Mouse (Mus musculus) heart, adult 11 months (tissue): ENCODE results near the gene Otx1.

Experiments used
- DNase-seq: peaks from one replicate; pipeline ENCODE4 v3.0.0; 2022

Gene Otx1

GRCm38 (mm10) chr11:22002783-22003340, at the start of gene Otx1:
TSS of gene Otx1 (minus strand) at chr11:22002897.
- DNase-seq, result peak; percentile 81

GRCm38 (mm10) chr11:22050864-22051263, 48.2 kb upstream of the Otx1 start:
- DNase-seq, result no peak

DNA sequence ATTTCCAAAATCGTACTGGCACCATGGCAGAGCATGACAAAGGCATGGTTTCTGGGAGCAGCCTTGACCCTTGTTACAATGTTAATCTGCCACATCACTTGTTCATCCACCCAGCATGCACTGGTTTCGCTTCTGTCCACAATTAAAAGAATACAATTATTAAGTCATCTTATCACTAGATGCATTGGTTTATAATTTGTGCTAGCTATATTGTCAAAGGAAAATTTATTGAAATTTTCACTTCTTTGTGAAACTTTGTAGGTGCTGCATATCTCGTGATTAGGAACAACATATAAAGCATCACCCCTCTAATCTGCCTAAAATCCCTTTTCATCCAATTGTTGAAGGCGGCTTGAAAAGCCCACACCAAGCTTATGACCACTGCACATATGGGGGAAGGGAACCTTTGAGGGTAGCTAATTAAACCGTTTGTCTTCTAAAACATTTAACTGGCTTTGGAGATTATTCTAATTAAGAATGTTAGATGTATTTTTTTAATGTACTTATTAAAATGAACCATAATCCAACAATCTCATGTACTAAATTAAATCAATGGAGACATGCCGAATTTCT, 37.2 kb upstream of the Otx1 start:
- DNase-seq, result no peak

- no peak for DNase-seq
Observed at GRCm38 (mm10) chr11:22034564-22035105, 31.9 kb upstream of the Otx1 start.

- DNase-seq, result no peak
Observed at GRCm38 (mm10) chr11:22033582-22033981, 30.9 kb upstream of the Otx1 start.

DNA sequence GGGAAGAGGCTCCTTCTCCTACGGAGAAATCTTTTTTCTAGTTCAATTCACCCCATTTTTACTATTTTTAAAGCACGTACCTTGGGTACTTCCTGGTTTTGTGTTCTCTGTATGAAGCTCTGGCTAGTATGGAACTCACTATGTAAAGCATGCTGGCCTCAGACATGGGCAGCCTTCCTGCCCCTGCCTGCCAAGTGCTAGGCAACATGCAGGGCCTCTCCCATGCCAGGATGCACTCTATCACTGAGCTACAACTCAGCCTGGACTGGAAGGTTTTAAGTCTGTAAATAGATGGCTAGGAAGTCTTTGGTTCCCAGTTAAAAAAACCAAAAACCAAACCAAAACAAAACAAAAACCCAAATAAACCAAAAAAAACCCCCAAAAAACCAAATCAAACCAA, 17.9 kb upstream of the Otx1 start:
- no peak for DNase-seq

DNA sequence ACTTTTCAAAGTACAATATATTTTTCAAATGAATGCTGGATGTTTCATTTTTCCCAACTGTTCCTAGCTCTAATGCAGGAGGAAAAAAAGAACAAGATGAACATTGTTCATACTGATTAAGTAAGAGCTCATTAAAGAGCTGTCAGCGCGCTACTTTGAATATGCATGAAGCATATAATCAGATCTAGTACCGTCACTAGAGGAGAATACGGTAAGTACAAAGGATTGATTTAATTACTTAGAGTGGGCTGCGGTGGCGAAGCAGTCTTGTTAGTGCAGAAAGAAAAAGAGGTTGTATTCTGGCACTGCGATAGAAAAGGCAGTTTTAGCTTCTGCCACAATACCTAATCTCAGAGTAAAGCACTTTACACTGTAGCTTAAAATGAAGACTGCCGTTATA, 14.7 kb upstream of the Otx1 start:
- DNase-seq, result no peak

- DNase-seq, result peak; percentile 30
Observed at GRCm38 (mm10) chr11:22016341-22016740, 13.6 kb upstream of the Otx1 start.

GRCm38 (mm10) chr11:22008817-22009216, 6.1 kb upstream of the Otx1 start:
- DNase-seq, result peak; percentile 12

DNA sequence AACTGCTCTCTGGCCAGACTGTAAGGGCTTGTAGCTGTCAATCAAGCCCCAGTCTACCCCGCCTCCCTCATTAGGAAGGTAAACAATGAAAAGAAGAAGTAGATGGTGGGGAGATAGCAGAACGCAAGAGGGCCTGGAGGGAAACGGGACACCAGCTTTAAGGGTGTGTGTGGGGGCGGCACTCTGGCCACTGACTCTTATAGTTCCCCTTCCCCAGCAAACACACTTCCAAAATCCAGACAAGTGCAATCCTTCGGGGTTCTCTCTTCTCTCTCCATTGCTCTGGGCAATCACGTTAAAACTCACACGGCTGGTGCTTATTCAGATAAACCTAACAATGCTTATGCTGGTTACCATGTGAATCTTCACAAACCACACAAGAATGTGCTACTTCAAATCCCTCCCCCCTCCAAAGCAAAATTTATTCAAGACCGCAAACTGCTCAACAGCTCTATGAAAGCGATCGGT, 5.5 kb upstream of the Otx1 start:
- peak; percentile 82 for DNase-seq

GRCm38 (mm10) chr11:22007781-22008110, 5.0 kb upstream of the Otx1 start:
- no peak for DNase-seq

DNA sequence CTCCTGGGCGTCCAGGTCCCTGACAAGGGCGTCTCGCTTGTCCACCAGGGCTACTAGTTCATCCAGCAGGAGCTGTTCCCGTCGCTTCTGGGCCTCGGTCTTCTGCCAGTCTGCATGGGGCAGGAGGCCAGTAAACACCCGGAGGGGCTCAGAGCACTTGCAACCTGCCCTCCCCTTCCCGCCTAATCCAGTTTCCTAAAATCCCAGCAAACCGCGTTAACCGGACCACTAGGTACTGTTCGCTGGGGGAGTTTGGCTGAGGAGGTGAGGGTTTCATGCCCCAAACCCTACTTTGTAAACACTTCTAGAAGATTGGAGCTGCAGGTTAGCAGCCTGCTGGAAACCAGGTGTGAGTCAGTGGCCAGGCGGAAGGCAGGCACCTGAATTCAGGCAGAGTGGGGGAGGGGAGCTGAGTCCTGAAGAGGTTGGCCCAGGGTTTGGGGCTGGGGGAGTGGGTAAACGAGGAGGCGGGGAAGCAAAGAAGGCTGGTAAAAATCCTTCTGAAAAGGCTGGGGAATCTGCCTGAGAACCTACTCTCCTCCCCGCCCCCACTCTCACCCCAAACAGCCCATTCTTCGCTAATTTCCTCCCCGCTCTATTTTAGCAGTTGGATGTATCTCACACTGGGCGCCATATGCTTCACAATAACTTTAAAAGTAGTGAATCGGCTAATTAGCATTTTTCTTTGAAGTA, 4.5 kb upstream of the Otx1 start:
- DNase-seq, result peak; percentile 87

- DNase-seq, result peak; percentile 10
Observed at GRCm38 (mm10) chr11:22006471-22007087, 3.9 kb upstream of the Otx1 start.

GRCm38 (mm10) chr11:22005281-22005870, 2.7 kb upstream of the Otx1 start:
- DNase-seq, result peak; percentile 60

- peak; percentile 90 for DNase-seq
Observed at GRCm38 (mm10) chr11:22004331-22004841, 1.7 kb upstream of the Otx1 start.

DNA sequence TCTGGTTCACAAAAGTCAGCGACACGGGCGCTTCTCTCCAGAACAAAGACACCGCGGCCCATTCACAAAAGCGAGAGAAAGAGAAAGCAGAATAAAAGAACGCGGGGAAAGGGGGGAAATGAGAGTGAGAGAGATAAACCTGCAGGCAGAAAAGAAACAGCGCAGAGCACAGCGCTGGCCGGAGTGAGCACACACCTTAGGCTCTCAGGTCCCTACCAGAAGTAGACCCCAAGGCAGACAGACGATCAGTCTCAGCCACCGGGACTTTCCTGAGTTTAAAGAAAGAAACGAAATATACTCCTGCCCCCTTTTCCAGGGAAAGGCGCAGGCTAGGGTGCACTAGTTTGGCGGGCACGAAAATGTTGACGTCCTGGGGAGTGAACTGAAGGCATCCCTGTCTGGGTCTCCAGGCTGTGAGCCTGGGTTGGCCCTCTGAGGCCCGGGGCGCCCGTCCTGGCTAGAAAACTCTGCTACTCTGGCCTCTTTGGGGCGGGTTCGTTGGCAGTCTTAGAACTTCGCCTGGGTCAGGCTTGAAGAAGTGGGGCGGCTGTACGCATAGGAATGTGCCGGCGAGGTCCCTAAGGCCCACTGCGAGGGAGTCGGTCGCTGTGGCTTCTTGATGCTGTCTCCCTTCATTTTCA, 764 bp upstream of the Otx1 start:
- peak; percentile 88 for DNase-seq

DNA sequence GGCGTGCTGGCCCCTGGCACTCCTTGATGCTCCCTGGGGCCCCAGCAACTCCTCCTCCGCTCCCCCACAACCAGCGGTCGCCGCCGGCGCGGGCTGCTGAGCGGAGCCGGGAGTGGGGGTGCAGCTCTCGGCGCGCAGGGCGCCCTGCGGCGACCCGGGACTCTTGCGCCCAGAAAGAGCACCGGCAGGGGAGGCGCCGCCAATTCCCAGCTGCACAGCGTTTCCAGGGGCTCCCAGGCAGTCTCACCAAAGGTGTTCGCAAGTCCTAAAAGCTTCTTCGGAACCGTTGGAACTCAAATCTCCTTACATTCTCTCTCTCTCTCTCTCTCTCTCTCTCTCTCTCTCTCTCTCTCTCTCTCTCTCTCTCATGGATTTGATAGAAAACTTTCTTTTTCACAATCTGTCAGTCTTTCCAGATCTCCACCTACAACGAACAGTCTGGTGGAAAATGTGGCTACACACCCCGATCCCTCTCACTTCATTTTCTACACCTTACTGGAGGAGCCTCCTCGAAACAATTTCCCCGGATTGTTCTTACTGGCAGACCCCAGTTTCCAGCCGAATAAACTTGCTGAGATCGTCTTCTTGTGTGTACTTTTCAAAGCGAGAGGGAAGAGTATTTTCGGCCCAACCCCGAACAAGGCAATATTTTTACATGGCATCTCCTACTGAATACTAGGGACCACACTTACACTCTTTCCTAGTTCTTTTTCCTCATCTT, 475 bp downstream of the Otx1 start:
- peak; percentile 71 for DNase-seq

DNA sequence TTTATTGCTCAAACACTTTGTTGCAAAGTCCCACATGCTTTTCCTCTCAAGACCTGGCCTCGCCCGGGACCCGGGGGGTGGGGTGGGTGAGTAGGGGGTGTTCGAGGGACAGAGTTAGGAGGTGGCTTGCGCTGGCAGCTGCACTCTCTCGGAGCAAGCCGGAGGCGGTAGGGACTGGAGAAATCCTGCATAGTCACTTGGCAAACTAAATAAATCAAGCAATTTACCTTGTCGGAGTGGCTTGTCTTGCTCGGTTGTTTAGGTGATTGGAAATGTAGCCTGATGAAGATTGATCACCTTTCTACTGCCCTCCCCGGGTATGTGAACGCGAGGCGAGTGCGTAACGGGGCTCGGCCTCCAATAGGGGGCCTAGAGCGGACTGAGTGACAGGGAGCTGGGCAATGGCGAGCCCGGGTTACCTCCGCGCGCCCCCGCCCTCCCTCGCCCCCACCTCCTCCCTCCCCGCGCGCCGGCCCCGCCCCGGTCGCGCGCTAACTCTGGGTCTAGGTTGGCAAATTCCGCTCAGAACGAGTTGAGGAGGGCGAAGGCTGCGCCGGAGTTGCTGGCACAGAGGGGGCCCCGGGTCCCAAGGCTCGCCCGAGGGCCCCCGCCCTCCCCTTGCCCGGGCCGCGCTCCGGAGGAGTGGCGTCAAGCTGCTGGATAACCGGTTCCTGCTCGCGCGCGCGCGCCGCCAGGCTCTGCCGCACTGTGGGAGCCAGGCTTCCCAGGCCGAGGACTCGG, 1.2 kb downstream of the Otx1 start:
- peak; percentile 93 for DNase-seq

GRCm38 (mm10) chr11:22000316-22001076, 2.2 kb downstream of the Otx1 start:
- no peak for DNase-seq
